Mouse (Mus musculus) liver, embryonic 14 days (tissue): ENCODE data around the gene Olfr1472. TPM values are rescaled to one million over a fixed set of nuclear protein-coding genes. Genes with fewer than 3 reads are reported as not detected.

Experiments used
- polyA plus RNA-seq: library from polyadenylated mRNA; depleted of rRNA; stranded (reverse); fragments of >200 nt; gene quantifications from 2 replicates; pipeline ENCODE4 v1.2.3, GENCODE M21; 2012; rRNA removed

The Olfr1472 gene
- not detected in 2 replicates for polyA plus RNA-seq

DNA sequence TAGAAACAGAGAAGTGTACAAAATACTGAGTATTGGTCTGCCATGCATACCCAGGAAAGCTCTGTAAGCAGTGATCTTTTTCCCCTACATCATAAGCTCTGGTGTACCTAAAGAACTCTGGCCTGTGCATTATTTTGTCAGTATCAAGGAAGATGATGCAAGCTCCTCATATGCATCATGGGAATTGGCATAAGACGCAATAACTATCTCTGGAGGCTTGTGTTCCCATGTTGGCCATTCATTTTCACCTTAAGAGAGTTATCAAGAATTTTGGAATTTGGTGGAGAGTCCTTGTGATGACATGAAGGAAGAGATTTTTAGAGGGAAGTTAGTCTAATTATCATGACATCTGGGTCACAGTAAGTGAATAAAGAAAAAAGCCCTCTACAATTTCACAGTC, at the start of gene Olfr1472:
Gene Olfr1472, minus strand, starts transcription at position 101 of the 400 bp plus-strand sequence.

DNA sequence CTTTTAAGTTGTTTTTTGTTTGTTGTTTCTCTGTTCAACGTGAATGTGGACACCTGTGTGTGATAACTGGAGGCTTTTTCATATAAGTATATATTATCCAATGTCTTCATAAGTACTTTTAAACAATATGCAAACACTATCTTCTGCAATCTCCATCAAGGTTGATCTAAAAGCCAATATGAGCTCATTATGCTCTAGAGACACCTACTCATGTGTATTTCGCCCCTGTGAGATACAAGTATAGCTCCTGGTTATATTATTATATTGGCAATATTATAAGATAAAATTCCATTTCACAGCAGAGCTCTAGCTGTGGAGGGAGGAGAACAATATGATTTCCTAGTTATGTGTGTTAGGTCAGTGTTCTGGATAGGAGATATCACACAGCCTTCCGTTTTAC, 44.4 kb upstream of the Olfr1472 start, which contains the start of gene Olfr1477:
Gene Olfr1477, plus strand, starts transcription at position 301 of the 400 bp plus-strand sequence.

DNA sequence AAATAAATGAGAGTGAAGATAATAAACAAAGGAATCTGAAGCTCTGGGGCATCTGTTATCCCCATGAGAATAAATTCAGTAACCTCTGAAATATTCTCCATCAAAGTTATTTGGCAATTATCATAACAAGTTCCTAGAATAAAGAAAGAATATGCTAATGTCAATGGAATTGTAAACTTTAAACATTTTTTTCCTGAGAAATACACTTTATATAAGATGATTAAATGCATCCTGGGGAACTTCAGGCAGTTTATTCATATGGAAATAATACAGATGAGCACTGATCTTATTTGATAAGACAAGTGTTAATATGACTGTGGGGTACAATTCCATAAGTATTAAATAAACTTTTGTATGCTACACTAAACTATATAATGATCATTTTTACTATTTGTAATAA, 24.2 kb upstream of the Olfr1472 start, which contains the start of gene Olfr1475:
Gene Olfr1475, minus strand, starts transcription at position 101 of the 400 bp plus-strand sequence.

DNA sequence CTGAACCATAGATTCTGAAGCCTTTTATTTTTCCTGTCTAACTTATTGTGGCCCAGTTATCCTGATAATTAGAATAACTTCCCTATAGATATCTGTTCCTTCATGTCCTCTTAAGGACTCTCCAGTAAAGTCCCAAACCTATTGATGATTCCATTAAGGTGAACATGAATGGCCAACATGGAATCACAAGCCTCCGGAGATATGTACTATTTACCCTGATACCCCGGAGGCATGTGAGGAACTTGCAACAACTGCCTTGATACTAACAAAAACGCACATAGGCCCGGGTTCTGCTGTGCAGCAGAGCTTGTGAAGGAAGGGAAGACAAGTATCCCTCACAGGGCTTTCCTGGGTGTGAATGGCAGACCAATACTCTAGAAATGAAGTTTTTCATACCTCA, 13.4 kb upstream of the Olfr1472 start, which contains the start of gene Olfr1474:
Gene Olfr1474, plus strand, starts transcription at position 301 of the 400 bp plus-strand sequence.

DNA sequence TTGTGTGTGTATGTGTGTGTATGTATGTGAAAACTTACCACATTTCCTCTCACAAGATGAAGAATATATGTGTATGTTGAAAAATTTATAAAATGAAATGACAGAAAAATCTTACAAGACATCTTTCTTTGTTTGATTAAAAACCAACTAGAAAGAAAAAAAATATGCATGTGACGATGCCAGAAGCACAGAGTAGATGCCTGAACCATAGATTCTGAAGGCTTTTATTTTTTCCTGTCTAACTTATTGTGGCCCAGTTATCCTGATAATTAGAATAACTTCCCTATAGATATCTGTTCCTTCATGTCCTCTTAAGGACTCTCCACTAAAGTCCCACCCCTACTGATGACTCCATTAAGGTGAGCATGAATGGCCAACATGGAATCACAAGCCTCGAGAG, 12.8 kb downstream of the Olfr1472 start, which contains the start of gene Olfr1471:
Gene Olfr1471, plus strand, starts transcription at position 301 of the 400 bp plus-strand sequence.

DNA sequence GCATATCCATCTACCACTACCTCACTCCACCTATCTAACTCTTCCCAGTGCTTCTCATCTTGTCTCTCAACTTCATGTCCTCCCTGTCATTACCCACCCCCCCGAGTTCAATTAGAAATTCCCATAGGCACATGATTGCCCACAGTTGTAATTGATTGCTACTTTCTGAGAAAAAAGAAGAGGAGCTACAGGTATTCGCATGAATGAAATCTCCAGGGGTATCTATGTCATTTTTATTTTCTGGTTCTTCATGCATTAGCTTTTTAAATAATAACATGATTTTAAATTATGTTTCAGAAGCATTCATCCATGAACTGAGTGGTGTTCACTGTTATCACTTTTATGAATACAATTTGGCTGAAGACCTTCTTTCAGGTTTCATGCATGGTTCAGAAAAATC, 48.3 kb downstream of the Olfr1472 start, which contains the start of gene Olfr1469:
Gene Olfr1469, plus strand, starts transcription at position 301 of the 400 bp plus-strand sequence.

Other genes starting within 250 kb of the Olfr1472 start
- gene Olfr1463, start 224.8 kb downstream of the Olfr1472 start, polyA plus RNA-seq, result not detected in 2 replicates
- gene Olfr1465, start 140.5 kb downstream of the Olfr1472 start, polyA plus RNA-seq, result not detected in 2 replicates
- not detected in 2 replicates for gene Olfr1466, start 117.2 kb downstream of the Olfr1472 start, polyA plus RNA-seq
- not detected in 2 replicates for gene Olfr1467, start 93.8 kb downstream of the Olfr1472 start, polyA plus RNA-seq
- gene Olfr1469, start 48.2 kb downstream of the Olfr1472 start, polyA plus RNA-seq, result not detected in 2 replicates
- gene Olfr1471, start 12.7 kb downstream of the Olfr1472 start, polyA plus RNA-seq, result not detected in 2 replicates
- not detected in 2 replicates for gene Olfr1474, start 13.5 kb upstream of the Olfr1472 start, polyA plus RNA-seq
- not detected in 2 replicates for gene Olfr1475, start 24.1 kb upstream of the Olfr1472 start, polyA plus RNA-seq
- gene Olfr1477, start 44.5 kb upstream of the Olfr1472 start, polyA plus RNA-seq, result not detected in 2 replicates
- not detected in 2 replicates for gene Olfr1480, start 71.8 kb upstream of the Olfr1472 start, polyA plus RNA-seq
- gene Olfr1484, start 127.4 kb upstream of the Olfr1472 start, polyA plus RNA-seq, result not detected in 2 replicates
- gene Olfr1487, start 161.3 kb upstream of the Olfr1472 start, polyA plus RNA-seq, result not detected in 2 replicates
- gene Olfr1489, start 175.5 kb upstream of the Olfr1472 start, polyA plus RNA-seq, result not detected in 2 replicates
- gene Olfr1490, start 195.0 kb upstream of the Olfr1472 start, polyA plus RNA-seq, result not detected in 2 replicates
- gene Olfr1491, start 241.2 kb upstream of the Olfr1472 start, polyA plus RNA-seq, result not detected in 2 replicates